Mouse (Mus musculus): ENCODE measurements around the gene Galnt3. TPM values are rescaled to one million over a fixed set of nuclear protein-coding genes. Genes with fewer than 3 reads are reported as not detected.

Gene Galnt3
- polyA plus RNA-seq, 1 experiment from 2014 or later, result 0.63 TPM

DNA sequence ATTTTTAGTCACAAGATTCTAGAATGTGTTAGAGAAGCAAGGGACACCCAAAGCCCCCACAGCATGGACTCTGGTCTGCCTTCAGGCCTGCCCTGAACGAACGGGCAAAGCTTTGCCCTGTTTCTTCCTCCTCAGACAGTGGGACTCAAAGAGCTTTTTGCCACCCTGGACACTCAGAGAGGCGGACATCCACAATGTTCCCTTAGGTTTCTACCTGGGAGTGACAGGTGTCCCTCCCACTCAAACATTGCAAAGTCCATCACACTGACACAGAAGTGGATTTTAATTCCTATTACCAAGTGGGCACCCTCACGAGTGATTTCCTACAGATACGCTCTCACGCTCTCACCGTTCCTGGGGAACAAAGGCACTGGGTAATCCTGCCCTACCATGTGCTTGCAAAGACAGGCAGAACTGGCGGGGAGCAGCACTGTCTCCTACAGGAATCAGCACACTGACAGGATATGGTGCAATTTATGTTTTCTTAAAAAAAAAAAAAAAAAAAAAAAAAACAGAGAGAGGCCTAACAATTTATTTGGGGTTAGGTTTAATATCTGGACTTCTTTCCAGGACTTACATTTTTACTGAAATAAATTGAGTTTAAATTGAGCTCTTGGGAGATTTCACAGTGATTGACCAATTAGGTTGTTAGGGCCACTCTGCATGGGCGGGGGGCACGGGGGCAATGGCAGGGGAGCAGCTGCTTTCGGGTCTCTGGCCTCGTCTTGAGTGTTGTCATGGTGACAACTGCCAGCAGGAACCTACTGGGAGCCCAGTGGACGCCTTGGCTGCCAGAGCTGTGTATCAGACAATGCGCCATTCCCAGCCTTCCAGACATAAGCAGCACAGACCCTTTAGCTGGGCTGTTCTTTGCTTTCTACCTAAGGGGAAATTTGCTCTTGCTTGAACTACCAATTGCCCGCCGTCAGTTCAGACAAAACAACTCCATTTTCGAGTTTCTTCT is 81.1 kb downstream of the Galnt3 start:
- Histone ChIP-seq H3K4me2 (ENCODE audit: low read length) (no peak overlapping the region), H3K9ac (ENCODE audit: low read length) (peak overlapping the region; percentile 8; the same call in 1 of the 2 replicates), H3K36me3 (ENCODE audit: control insufficient read depth, insufficient read depth, low read length) (no peaks in the 10 kb centered on the region), H3K4me3 (ENCODE audit: low read depth, low read length) (no peak overlapping the region), H3K27ac (ENCODE audit: low read depth, low read length) (peak overlapping the region; percentile 65), H3K9me3 (replicated peaks; ENCODE audit: control insufficient read depth, low read length) (no peaks in the 10 kb centered on the region), H3K4me1 (ENCODE audit: control insufficient read depth, insufficient read depth, low read length) (peaks cover 21% of the 10 kb centered on the region), H3K27me3 (replicated peaks; ENCODE audit: control insufficient read depth, insufficient read depth, low read length) (0 out of 2 replicates have a peak, but pooled peaks cover 3% of the 10 kb centered on the region)
- peak; percentile 83 for DNase-seq (ENCODE audit: low spot score)
- WGBS, result 34% methylated on average over 17 of the region's 17 CpGs
- peak; percentile 68 for ATAC-seq

DNA sequence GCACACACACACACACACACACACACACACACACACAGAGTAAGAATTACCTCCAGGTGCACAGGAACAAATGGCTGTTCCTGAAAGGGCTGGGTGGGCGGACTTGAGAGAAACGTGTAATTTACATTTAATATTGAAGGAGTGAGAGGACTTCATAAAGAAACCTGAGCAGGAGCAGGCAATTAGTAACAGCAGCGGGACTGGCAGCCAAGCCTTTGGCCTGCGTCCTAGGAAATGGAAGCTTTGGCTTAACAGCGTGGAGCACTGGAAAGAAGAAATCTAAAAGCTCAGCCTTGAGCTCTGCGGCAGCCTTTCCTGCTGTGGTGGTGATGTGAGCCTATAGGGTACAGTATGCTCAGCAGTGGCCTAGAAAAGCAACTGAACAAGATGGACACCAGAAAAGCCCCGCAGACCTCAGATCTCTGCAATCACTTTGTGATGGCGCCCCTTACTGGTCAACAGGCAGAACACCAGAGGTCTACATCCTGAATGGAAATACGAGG is 82.8 kb downstream of the Galnt3 start:
- Histone ChIP-seq H3K4me1 (ENCODE audit: control insufficient read depth, insufficient read depth, low read length) (peaks cover 21% of the 10 kb centered on the region), H3K9me3 (replicated peaks; ENCODE audit: control insufficient read depth, low read length) (no peaks in the 10 kb centered on the region), H3K27ac (ENCODE audit: low read depth, low read length) (peak overlapping the region; percentile 78), H3K4me2 (ENCODE audit: low read length) (peak overlapping the region; percentile 43), H3K36me3 (ENCODE audit: control insufficient read depth, insufficient read depth, low read length) (no peaks in the 10 kb centered on the region), H3K4me3 (ENCODE audit: low read depth, low read length) (peak overlapping the region; percentile 10; the same call in 1 of the 2 replicates), H3K27me3 (replicated peaks; ENCODE audit: control insufficient read depth, insufficient read depth, low read length) (peaks cover 7% of the 10 kb centered on the region; the same call in 1 of the 2 replicates), H3K9ac (ENCODE audit: low read length) (no peak overlapping the region)
- peak; percentile 84 for ATAC-seq
- 10% methylated on average over 9 of the region's 9 CpGs for WGBS
- DNase-seq (ENCODE audit: low spot score), result peak; percentile 90

DNA sequence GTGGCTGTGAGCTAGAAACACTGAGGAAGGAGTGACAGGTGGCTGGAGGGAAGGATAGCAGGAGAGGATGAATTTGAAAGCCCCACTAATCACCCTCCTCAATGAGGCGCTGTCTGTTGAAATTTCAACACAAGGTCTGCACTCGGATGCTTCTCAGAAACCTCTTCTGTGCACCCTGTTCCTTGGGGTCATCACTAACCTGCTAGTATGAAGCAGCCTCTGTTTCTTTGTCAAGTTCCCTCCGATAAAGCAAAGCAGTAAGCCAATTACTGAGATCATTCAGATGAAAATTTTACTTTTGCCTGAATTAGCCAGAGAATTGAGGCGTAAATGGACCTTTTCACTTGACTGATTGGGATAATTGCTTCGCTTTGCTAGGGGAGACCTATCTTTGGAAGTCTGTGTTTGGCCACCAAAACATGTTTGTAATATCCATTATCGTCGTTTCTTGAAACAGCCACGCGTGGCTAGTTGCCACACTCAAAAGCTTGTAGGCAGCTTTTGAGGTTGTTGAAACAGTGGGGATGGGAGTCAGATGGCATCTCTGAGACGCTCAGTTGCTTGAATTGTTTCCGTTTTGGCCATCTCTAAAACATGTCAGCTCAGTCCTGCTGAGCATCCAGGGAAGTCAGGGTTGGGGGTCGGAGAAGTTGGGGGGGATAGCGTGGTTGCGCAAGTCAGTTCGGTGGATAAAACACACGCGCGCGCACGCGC is 83.4 kb downstream of the Galnt3 start:
- WGBS, result 19% methylated on average over 21 of the region's 21 CpGs
- Histone ChIP-seq H3K9me3 (replicated peaks; ENCODE audit: control insufficient read depth, low read length) (no peaks in the 10 kb centered on the region), H3K27ac (ENCODE audit: low read depth, low read length) (peak overlapping the region; percentile 78), H3K4me3 (ENCODE audit: low read depth, low read length) (peak overlapping the region; percentile 10; the same call in 1 of the 2 replicates), H3K4me2 (ENCODE audit: low read length) (peak overlapping the region; percentile 43), H3K9ac (ENCODE audit: low read length) (no peak overlapping the region; the same call in 1 of the 2 replicates), H3K4me1 (ENCODE audit: control insufficient read depth, insufficient read depth, low read length) (peaks cover 21% of the 10 kb centered on the region), H3K36me3 (ENCODE audit: control insufficient read depth, insufficient read depth, low read length) (no peaks in the 10 kb centered on the region), H3K27me3 (replicated peaks; ENCODE audit: control insufficient read depth, insufficient read depth, low read length) (peaks cover 7% of the 10 kb centered on the region; the same call in 1 of the 2 replicates)
- DNase-seq (ENCODE audit: low spot score) (peak; percentile 83), ATAC-seq (peak; percentile 63)

DNA sequence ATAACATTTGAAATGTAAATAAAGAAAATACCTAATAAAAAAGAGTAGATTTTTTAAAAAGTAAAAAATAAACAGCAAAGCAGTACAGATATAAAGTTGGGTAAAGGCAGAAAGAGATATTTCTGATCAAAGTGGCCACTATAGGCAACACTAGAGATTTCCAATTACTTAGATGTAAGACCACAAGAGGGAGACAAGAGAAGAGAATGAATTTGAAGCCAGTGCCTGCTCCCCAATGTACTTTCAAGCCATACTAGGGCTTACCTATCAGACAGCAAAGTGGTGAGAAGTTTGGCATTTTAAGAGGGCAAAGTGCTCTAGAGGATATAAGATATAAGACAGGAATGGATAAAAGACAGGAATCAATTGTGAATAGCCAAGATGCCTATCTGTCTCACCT is 84.2 kb downstream of the Galnt3 start:
- peak overlapping the region; percentile 43; the same call in 1 of the 2 replicates for H3K4me2 ChIP-seq (ENCODE audit: low read length)
- ATAC-seq (no peak), DNase-seq (ENCODE audit: low spot score) (peak; percentile 52)
- H3K36me3 ChIP-seq (ENCODE audit: control insufficient read depth, insufficient read depth, low read length), result no peaks in the 10 kb centered on the region
- H3K9ac ChIP-seq (ENCODE audit: low read length), result no peak overlapping the region
- no peaks in the 10 kb centered on the region for H3K9me3 ChIP-seq (replicated peaks; ENCODE audit: control insufficient read depth, low read length)
- H3K4me3 ChIP-seq (ENCODE audit: low read depth, low read length), result no peak overlapping the region
- H3K4me1 ChIP-seq (ENCODE audit: control insufficient read depth, insufficient read depth, low read length), result peaks cover 21% of the 10 kb centered on the region
- no peak overlapping the region for H3K27ac ChIP-seq (ENCODE audit: low read depth, low read length)
- H3K27me3 ChIP-seq (replicated peaks; ENCODE audit: control insufficient read depth, insufficient read depth, low read length), result peaks cover 7% of the 10 kb centered on the region; the same call in 1 of the 2 replicates

DNA sequence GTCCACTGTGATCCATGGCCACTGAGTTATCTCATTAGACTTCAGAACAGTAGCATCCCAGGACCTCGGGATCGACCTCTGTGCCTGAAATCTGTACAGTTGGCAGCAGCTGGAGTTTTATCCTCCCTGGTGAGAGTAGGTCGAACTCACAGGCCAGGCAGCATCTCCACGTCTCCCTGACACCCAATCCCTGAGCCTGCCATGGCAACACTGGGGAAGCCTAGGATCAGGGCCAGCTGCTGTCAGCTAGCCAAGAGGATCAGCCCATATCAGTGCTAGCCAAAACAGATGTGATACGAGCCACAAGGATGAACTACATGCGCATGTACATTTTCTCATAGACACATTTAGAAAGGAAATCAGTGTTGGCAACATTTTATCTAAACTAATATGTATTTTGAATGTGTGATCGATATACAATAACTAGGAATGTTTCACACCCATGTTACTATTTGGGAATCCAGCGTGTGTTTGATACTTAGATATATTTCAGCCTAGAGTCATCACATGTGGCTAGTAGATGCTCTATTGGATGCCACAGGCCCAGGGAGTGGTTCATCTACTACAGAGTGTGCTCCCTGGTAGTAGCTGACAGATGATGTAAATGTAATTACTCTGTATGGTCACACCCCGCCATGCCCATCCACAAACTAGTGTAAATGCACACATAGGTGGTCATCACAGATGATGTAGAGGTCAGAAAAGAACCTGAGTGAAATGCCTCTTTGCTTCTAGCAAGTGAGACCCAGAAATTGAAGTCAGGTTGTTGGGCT is 89.7 kb downstream of the Galnt3 start:
- Histone ChIP-seq H3K36me3 (ENCODE audit: control insufficient read depth, insufficient read depth, low read length) (no peaks in the 10 kb centered on the region), H3K4me1 (ENCODE audit: control insufficient read depth, insufficient read depth, low read length) (0 out of 2 replicates have a peak, but pooled peaks cover 3% of the 10 kb centered on the region), H3K9ac (ENCODE audit: low read length) (no peak overlapping the region), H3K9me3 (replicated peaks; ENCODE audit: control insufficient read depth, low read length) (no peaks in the 10 kb centered on the region), H3K27me3 (replicated peaks; ENCODE audit: control insufficient read depth, insufficient read depth, low read length) (peaks cover 7% of the 10 kb centered on the region; the same call in 1 of the 2 replicates), H3K4me2 (ENCODE audit: low read length) (no peak overlapping the region), H3K27ac (ENCODE audit: low read depth, low read length) (no peak overlapping the region), H3K4me3 (ENCODE audit: low read depth, low read length) (no peak overlapping the region)
- DNase-seq (ENCODE audit: low spot score), result peak; percentile 71
- peak; percentile 75 for ATAC-seq
- 65% methylated on average over 9 of the region's 9 CpGs for WGBS

Other genes starting within 250 kb of the Galnt3 start
- gene Ttc21b, start 131.6 kb upstream of the Galnt3 start, polyA plus RNA-seq (2014; fragmentation: Nextera tagmentation; extraction: Ambion mirVana), result 13.0 and 13.3 TPM in 2 replicates